Mouse (Mus musculus): ENCODE data around the gene Fam163b. TPM values are rescaled to one million over a fixed set of nuclear protein-coding genes. Genes with fewer than 3 reads are reported as not detected.

The Fam163b gene
- 0.48 and 0.79 TPM in 2 replicates for polyA plus RNA-seq (2016; fragmentation: Nextera tagmentation; extraction: Ambion mirVana)

GRCm38 (mm10) chr2:27141950-27142693 lies at the start of gene Fam163b:
Gene Fam163b (minus strand): TSS chr2:27142491.
- H3K27me3 ChIP-seq (ENCODE audit: low read depth, poor library complexity, severe bottlenecking), result peaks cover 60% of the 10 kb centered on the region
- H3K4me1 ChIP-seq, result peaks cover 12% of the 10 kb centered on the region
- no peaks in the 10 kb centered on the region for H3K36me3 ChIP-seq
- H3K9me3 ChIP-seq (replicated peaks), result no peaks in the 10 kb centered on the region
- peak; percentile 85 for DNase-seq (ENCODE audit: low spot score)
- peak within 1 kb of the TSS; percentile 73 for H3K27ac ChIP-seq
- WGBS, result under 1% methylated on average over 61 of the region's 62 CpGs
- H3K4me3 ChIP-seq, result peak within 1 kb of the TSS; percentile 60

- Histone ChIP-seq H3K27ac (peak overlapping the region; percentile 47), H3K4me3 (no peak overlapping the region), H3K4me1 (peaks cover 31% of the 10 kb centered on the region), H3K36me3 (no peaks in the 10 kb centered on the region), H3K27me3 (ENCODE audit: low read depth, poor library complexity, severe bottlenecking) (no peaks in the 10 kb centered on the region), H3K9me3 (replicated peaks) (no peaks in the 10 kb centered on the region)
- DNase-seq (ENCODE audit: low spot score), result no peak
- WGBS, result 42% methylated on average over 4 of the region's 4 CpGs
These were observed 47.7 kb upstream of the Fam163b start for GRCm38 (mm10) chr2:27189994-27190393.

- Histone ChIP-seq H3K27me3 (ENCODE audit: low read depth, poor library complexity, severe bottlenecking) (peaks cover 4% of the 10 kb centered on the region; the same call in 1 of the 2 replicates), H3K27ac (no peak overlapping the region), H3K4me1 (peaks cover 50% of the 10 kb centered on the region), H3K9me3 (replicated peaks) (no peaks in the 10 kb centered on the region), H3K4me3 (no peak overlapping the region), H3K36me3 (no peaks in the 10 kb centered on the region)
- WGBS, result 84% methylated on average over 6 of the region's 6 CpGs
- no peak for DNase-seq (ENCODE audit: low spot score)
These were observed 45.2 kb upstream of the Fam163b start for GRCm38 (mm10) chr2:27187531-27187930.

GRCm38 (mm10) chr2:27183734-27184133 lies 41.4 kb upstream of the Fam163b start:
- peak; percentile 66 for DNase-seq (ENCODE audit: low spot score)
- Histone ChIP-seq H3K4me3 (no peak overlapping the region), H3K27ac (peak overlapping the region; percentile 50; the same call in 1 of the 2 replicates), H3K27me3 (ENCODE audit: low read depth, poor library complexity, severe bottlenecking) (peaks cover 12% of the 10 kb centered on the region), H3K4me1 (peaks cover 48% of the 10 kb centered on the region), H3K36me3 (no peaks in the 10 kb centered on the region), H3K9me3 (replicated peaks) (no peaks in the 10 kb centered on the region)
- WGBS, result 31% methylated on average over 12 of the region's 12 CpGs

GRCm38 (mm10) chr2:27181907-27182306 lies 39.6 kb upstream of the Fam163b start:
- H3K9me3 ChIP-seq (replicated peaks), result no peaks in the 10 kb centered on the region
- peaks cover 45% of the 10 kb centered on the region for H3K4me1 ChIP-seq
- no peak for DNase-seq (ENCODE audit: low spot score)
- WGBS, result 49% methylated on average over 4 of the region's 4 CpGs
- peaks cover 12% of the 10 kb centered on the region for H3K27me3 ChIP-seq (ENCODE audit: low read depth, poor library complexity, severe bottlenecking)
- H3K27ac ChIP-seq, result peak overlapping the region; percentile 50
- H3K36me3 ChIP-seq, result no peaks in the 10 kb centered on the region
- H3K4me3 ChIP-seq, result no peak overlapping the region

- H3K4me3 ChIP-seq, result no peak overlapping the region
- H3K9me3 ChIP-seq (replicated peaks), result no peaks in the 10 kb centered on the region
- no peaks in the 10 kb centered on the region for H3K36me3 ChIP-seq
- no peak overlapping the region for H3K27ac ChIP-seq
- peaks cover 54% of the 10 kb centered on the region for H3K4me1 ChIP-seq
- peaks cover 12% of the 10 kb centered on the region for H3K27me3 ChIP-seq (ENCODE audit: low read depth, poor library complexity, severe bottlenecking)
- no peak for DNase-seq (ENCODE audit: low spot score)
- 90% methylated on average over 8 of the region's 8 CpGs for WGBS
These were observed 36.8 kb upstream of the Fam163b start for GRCm38 (mm10) chr2:27179101-27179500.

- Histone ChIP-seq H3K27ac (peak overlapping the region; percentile 51; the same call in 1 of the 2 replicates), H3K9me3 (replicated peaks) (no peaks in the 10 kb centered on the region), H3K4me3 (no peak overlapping the region), H3K27me3 (ENCODE audit: low read depth, poor library complexity, severe bottlenecking) (no peaks in the 10 kb centered on the region), H3K36me3 (no peaks in the 10 kb centered on the region), H3K4me1 (peaks cover 30% of the 10 kb centered on the region)
- no peak for DNase-seq (ENCODE audit: low spot score)
- 74% methylated on average over 10 of the region's 10 CpGs for WGBS
These were observed 33.5 kb upstream of the Fam163b start for GRCm38 (mm10) chr2:27175696-27176267.

GRCm38 (mm10) chr2:27174242-27174641 lies 32.0 kb upstream of the Fam163b start:
- Histone ChIP-seq H3K4me1 (peaks cover 25% of the 10 kb centered on the region), H3K27me3 (ENCODE audit: low read depth, poor library complexity, severe bottlenecking) (no peaks in the 10 kb centered on the region), H3K9me3 (replicated peaks) (no peaks in the 10 kb centered on the region), H3K4me3 (no peak overlapping the region), H3K27ac (no peak overlapping the region), H3K36me3 (no peaks in the 10 kb centered on the region)
- DNase-seq (ENCODE audit: low spot score), result no peak
- WGBS, result 86% methylated on average over 2 of the region's 2 CpGs

GRCm38 (mm10) chr2:27166999-27167398 lies 24.7 kb upstream of the Fam163b start:
- H3K4me1 ChIP-seq, result peaks cover 44% of the 10 kb centered on the region
- H3K27me3 ChIP-seq (ENCODE audit: low read depth, poor library complexity, severe bottlenecking), result no peaks in the 10 kb centered on the region
- DNase-seq (ENCODE audit: low spot score), result no peak
- no peaks in the 10 kb centered on the region for H3K9me3 ChIP-seq (replicated peaks)
- no peaks in the 10 kb centered on the region for H3K36me3 ChIP-seq
- no peak overlapping the region for H3K4me3 ChIP-seq
- H3K27ac ChIP-seq, result peak overlapping the region; percentile 64
- 31% methylated on average over 2 of the region's 2 CpGs for WGBS

GRCm38 (mm10) chr2:27166074-27166473 lies 23.8 kb upstream of the Fam163b start:
- 84% methylated on average over 2 of the region's 2 CpGs for WGBS
- Histone ChIP-seq H3K9me3 (replicated peaks) (no peaks in the 10 kb centered on the region), H3K36me3 (no peaks in the 10 kb centered on the region), H3K4me3 (no peak overlapping the region), H3K27me3 (ENCODE audit: low read depth, poor library complexity, severe bottlenecking) (no peaks in the 10 kb centered on the region), H3K27ac (no peak overlapping the region), H3K4me1 (peaks cover 44% of the 10 kb centered on the region)
- DNase-seq (ENCODE audit: low spot score), result no peak

- Histone ChIP-seq H3K9me3 (replicated peaks) (no peaks in the 10 kb centered on the region), H3K36me3 (no peaks in the 10 kb centered on the region), H3K27me3 (ENCODE audit: low read depth, poor library complexity, severe bottlenecking) (no peaks in the 10 kb centered on the region), H3K4me3 (no peak within 1 kb of the TSS), H3K27ac (peak within 1 kb of the TSS; percentile 43; the same call in 1 of the 2 replicates), H3K4me1 (peaks cover 50% of the 10 kb centered on the region)
- DNase-seq (ENCODE audit: low spot score), result no peak
- 85% methylated on average over 12 of the region's 12 CpGs for WGBS
These were observed 22.7 kb upstream of the Fam163b start, which contains the start of gene Dbh for GRCm38 (mm10) chr2:27164796-27165590. Gene Dbh (plus strand): TSS chr2:27165233.

GRCm38 (mm10) chr2:27163851-27164250 lies 21.6 kb upstream of the Fam163b start:
- peaks cover 60% of the 10 kb centered on the region for H3K4me1 ChIP-seq
- peak overlapping the region; percentile 43; the same call in 1 of the 2 replicates for H3K27ac ChIP-seq
- H3K36me3 ChIP-seq, result no peaks in the 10 kb centered on the region
- no peaks in the 10 kb centered on the region for H3K27me3 ChIP-seq (ENCODE audit: low read depth, poor library complexity, severe bottlenecking)
- WGBS, result 77% methylated on average over 5 of the region's 5 CpGs
- no peak overlapping the region for H3K4me3 ChIP-seq
- H3K9me3 ChIP-seq (replicated peaks), result no peaks in the 10 kb centered on the region
- DNase-seq (ENCODE audit: low spot score), result no peak

Data from limb, embryonic 10.5 days (tissue).